Mouse (Mus musculus) midbrain, embryonic 10.5 days (tissue): ENCODE measurements around the gene Dtx3. TPM values are rescaled to one million over a fixed set of nuclear protein-coding genes. Genes with fewer than 3 reads are reported as not detected.
A peak's percentile ranks its signal among the peaks of the same experiment; 100 is the strongest.

ENCODE experiments used
- DNase-seq: peaks from one replicate; pipeline ENCODE4 v3.0.0-alpha.2; 2017; ENCODE audit warnings: low spot score
- H3K27ac ChIP-seq: fragments of 300-500 bp; sonication (generic); replicated peaks from 2 replicates; pipeline ENCODE4 v1.5.1; 2016; ENCODE audit warnings: mild to moderate bottlenecking
- H3K27me3 ChIP-seq: fragments of 300-500 bp; sonication (generic); 2 replicates; pipeline ENCODE4 v1.6.1; 2016; ENCODE audit warnings: low read depth, mild to moderate bottlenecking; ENCODE audit not compliant: poor library complexity, severe bottlenecking
- H3K36me3 ChIP-seq: fragments of 300-500 bp; sonication (generic); 2 replicates; pipeline ENCODE4 v1.6.1; 2016; ENCODE audit warnings: mild to moderate bottlenecking, moderate library complexity
- H3K4me1 ChIP-seq: fragments of 300-500 bp; sonication (generic); 2 replicates; pipeline ENCODE4 v1.6.1; 2016
- H3K4me3 ChIP-seq: fragments of 300-500 bp; sonication (generic); 2 replicates; pipeline ENCODE4 v1.5.1; 2016; ENCODE audit warnings: mild to moderate bottlenecking, moderate library complexity
- H3K9me3 ChIP-seq: fragments of 300-500 bp; sonication (generic); replicated peaks from 2 replicates; pipeline ENCODE4 v1.6.1; 2016; ENCODE audit warnings: mild to moderate bottlenecking
- WGBS: fragments of 180-500 bp; shearing (Covaris S2); methylation state at CpG from one replicate; pipeline ENCODE4 v1.1.7; 2016; 5-methylcytosine and 5-hydroxymethylcytosine counted together
- polyA plus RNA-seq: library from polyadenylated mRNA; unstranded; fragments of >200 nt; fragmentation: Nextera tagmentation; extraction: Ambion mirVana; gene quantifications from 2 replicates; pipeline ENCODE4 v1.2.1, GENCODE M21; 2016

Gene Dtx3
- polyA plus RNA-seq, 1 experiment from 2014 or later: 119 TPM

DNA sequence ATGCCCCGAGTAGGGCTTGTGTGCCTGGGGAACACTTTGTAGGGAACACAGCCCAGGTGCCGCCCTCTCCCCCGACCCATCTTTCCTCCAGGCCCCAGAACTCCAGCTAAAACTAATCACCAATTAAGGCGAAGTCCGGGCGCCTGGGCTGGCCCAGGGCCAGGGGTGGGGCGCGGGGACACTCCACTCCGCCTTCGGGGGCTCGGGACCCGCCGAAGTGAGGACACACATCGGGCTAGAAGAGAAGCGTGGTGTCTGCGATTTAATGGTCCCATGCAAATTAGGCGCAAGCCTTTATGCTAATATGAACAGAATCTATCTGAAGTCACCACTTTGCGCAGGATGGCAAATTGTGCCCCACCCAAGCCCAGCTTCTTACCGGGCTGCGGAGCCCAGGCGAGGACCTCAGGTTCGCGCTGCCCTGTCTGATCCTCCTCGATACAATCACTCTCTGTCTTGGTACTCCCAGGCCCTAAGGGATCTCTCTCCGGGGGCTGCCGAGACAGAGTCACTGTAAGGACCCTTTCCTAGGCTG lies 6.3 kb downstream of the Dtx3 start:
- Histone ChIP-seq H3K4me3 (peak overlapping the region; percentile 90), H3K4me1 (peaks cover 77% of the 10 kb centered on the region), H3K36me3 (peaks cover 55% of the 10 kb centered on the region), H3K27ac (peak overlapping the region; percentile 96), H3K27me3 (peaks cover 25% of the 10 kb centered on the region), H3K9me3 (no peaks in the 10 kb centered on the region)
- peak; percentile 56 for DNase-seq
- WGBS: under 1% methylated on average over 26 of the region's 26 CpGs

DNA sequence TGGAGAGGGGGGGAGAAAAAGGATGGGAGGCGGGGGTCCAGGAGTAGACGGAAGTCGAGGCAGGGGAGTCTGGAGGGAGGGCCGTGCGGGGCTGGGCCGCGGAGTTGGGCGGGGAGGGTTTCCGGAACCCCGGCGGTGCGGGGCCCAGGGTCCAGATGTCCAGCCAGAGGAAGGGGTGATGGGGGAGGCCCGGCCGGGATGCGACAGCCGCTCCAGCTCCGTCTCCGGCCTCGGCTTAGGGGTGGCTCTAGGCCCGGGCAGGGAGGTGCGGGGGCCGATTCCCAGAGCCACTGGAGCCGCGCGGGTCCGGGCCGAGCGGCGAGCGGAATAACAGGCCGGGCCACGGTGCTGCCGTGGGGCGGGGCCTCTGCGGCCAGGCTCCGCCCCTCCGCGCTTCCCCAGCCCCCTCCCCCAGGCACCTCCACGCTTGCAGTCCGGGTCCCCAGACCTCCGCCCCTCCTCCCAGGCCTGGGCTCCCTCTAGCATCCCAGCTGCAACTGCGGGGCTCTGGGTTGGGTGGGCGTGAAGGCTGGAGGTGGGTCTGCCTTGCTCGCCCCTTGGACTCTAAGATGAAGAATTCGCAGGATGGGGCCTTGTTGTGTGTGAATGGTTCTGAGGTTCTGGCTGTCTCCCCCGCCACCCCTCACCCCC lies 6.9 kb downstream of the Dtx3 start:
- Histone ChIP-seq H3K36me3 (peaks cover 53% of the 10 kb centered on the region), H3K4me3 (peak overlapping the region; percentile 90), H3K4me1 (peaks cover 81% of the 10 kb centered on the region), H3K9me3 (no peaks in the 10 kb centered on the region), H3K27me3 (peaks cover 31% of the 10 kb centered on the region), H3K27ac (peak overlapping the region; percentile 96)
- WGBS: under 1% methylated on average over 46 of the region's 46 CpGs
- DNase-seq: peak; percentile 90

GRCm38 (mm10) chr10:127188079-127188453 lies 7.5 kb downstream of the Dtx3 start:
- no peaks in the 10 kb centered on the region for H3K9me3 ChIP-seq
- peak overlapping the region; percentile 90 for H3K4me3 ChIP-seq
- WGBS: under 1% methylated on average over 21 of the region's 21 CpGs
- peaks cover 36% of the 10 kb centered on the region for H3K27me3 ChIP-seq
- DNase-seq: no peak
- peaks cover 51% of the 10 kb centered on the region for H3K36me3 ChIP-seq
- peak overlapping the region; percentile 96 for H3K27ac ChIP-seq
- H3K4me1 ChIP-seq: peaks cover 81% of the 10 kb centered on the region

DNA sequence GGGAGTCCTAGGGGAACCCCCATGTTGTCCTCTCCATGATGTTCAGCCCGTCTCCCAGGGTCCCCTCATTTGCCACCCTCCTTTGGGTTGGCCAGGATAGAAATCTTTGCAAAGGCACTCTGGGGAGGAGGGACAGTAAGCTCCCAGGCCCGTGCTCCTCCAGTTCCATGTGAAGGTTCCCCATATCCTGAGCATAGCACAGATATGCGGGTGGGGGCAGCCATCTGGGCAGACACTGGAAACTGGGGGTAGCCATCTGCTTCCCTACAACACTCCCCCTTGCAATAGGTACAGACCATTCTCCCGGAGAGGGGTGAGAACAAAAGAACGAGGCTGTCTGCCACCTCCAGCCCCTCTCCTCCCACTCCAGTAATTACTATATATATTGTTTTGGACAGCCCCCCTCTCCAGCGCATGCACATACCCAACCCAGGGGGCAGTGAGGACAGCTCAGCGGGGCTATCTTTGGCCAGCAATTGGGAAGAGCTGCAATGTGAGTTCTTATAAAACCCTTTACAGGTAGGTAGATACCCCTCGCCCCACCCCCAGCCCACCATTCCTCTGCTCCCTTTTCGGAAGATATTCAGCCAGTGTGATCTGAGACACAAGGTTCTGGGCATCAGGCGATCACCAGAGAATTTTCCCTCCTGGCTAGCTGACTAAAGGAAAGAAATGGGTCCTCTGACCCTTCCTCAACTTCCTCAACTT lies 8.0 kb downstream of the Dtx3 start:
- Histone ChIP-seq H3K4me1 (peaks cover 76% of the 10 kb centered on the region), H3K27ac (peak overlapping the region; percentile 96), H3K27me3 (peaks cover 42% of the 10 kb centered on the region), H3K4me3 (peak overlapping the region; percentile 90), H3K36me3 (peaks cover 51% of the 10 kb centered on the region), H3K9me3 (no peaks in the 10 kb centered on the region)
- DNase-seq: no peak
- WGBS: 56% methylated on average over 10 of the region's 10 CpGs

DNA sequence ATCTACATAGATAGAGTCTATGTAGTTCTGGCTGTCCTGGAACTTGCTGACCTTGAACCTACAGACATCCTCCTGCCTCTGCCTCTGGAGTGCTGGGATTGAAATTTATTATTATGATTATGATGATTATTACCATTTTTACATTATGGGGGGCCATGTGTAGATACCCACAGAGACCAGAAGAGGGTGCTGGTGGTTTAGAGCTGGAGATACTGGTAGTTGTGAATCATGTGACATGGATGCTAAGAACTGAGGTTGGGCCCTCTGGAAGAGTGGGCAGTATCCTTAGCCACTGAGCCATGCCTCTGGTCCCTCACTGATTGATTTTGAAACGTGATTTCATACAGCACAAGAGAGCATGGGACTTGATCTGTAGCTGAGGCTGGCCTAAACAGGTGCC lies 9.1 kb downstream of the Dtx3 start:
- peaks cover 45% of the 10 kb centered on the region for H3K36me3 ChIP-seq
- no peaks in the 10 kb centered on the region for H3K9me3 ChIP-seq
- DNase-seq: no peak
- peak overlapping the region; percentile 90; the same call in 1 of the 2 replicates for H3K4me3 ChIP-seq
- H3K27ac ChIP-seq: no peak overlapping the region
- whole genome bisulfite sequencing: 90% methylated on average over 1 of the region's 1 CpGs
- peaks cover 52% of the 10 kb centered on the region for H3K27me3 ChIP-seq
- H3K4me1 ChIP-seq: peaks cover 71% of the 10 kb centered on the region

- Histone ChIP-seq H3K4me1 (peaks cover 63% of the 10 kb centered on the region), H3K36me3 (peaks cover 36% of the 10 kb centered on the region), H3K9me3 (no peaks in the 10 kb centered on the region), H3K4me3 (no peak overlapping the region), H3K27me3 (peaks cover 52% of the 10 kb centered on the region), H3K27ac (no peak overlapping the region)
- whole genome bisulfite sequencing: 89% methylated on average over 15 of the region's 15 CpGs
- no peak for DNase-seq
These were observed 10.0 kb downstream of the Dtx3 start for GRCm38 (mm10) chr10:127185506-127185905.

DNA sequence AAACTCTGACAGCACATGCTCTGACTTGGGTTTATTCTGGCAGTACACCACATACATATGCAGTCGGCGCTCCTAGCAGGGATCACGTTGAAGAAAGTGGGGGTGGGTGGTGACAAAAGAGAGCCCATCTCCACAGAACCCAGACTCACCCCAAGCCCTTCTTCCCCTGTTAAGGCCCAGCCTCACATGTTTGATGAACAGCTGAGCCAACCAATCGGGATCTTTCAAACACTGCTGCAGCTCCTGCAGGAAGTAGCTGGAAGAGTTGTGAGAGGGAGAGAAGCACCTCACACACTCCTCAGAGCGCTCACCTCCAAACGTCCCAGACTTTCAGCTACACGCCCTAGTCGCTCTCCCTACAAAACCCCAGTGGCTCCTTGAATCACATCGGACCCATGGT lies 10.4 kb downstream of the Dtx3 start:
- Histone ChIP-seq H3K4me3 (no peak overlapping the region), H3K27ac (no peak overlapping the region), H3K4me1 (peaks cover 63% of the 10 kb centered on the region), H3K36me3 (peaks cover 36% of the 10 kb centered on the region), H3K9me3 (no peaks in the 10 kb centered on the region), H3K27me3 (peaks cover 56% of the 10 kb centered on the region)
- 71% methylated on average over 9 of the region's 9 CpGs for WGBS
- DNase-seq: no peak

- H3K4me1 ChIP-seq: peaks cover 63% of the 10 kb centered on the region
- peak overlapping the region; percentile 31 for H3K4me3 ChIP-seq
- DNase-seq: peak; percentile 24
- 0 out of 2 replicates have a peak overlapping the region, but pooled peaks have one; percentile 18 for H3K27ac ChIP-seq
- H3K27me3 ChIP-seq: peaks cover 69% of the 10 kb centered on the region
- 10% methylated on average over 20 of the region's 20 CpGs for WGBS
- peaks cover 36% of the 10 kb centered on the region for H3K36me3 ChIP-seq
- no peaks in the 10 kb centered on the region for H3K9me3 ChIP-seq
These were observed 11.8 kb downstream of the Dtx3 start for GRCm38 (mm10) chr10:127183759-127184158.

GRCm38 (mm10) chr10:127182624-127183023 lies 12.9 kb downstream of the Dtx3 start:
- H3K4me1 ChIP-seq: peaks cover 63% of the 10 kb centered on the region
- H3K36me3 ChIP-seq: peaks cover 36% of the 10 kb centered on the region
- no peak overlapping the region for H3K4me3 ChIP-seq
- no peak overlapping the region for H3K27ac ChIP-seq
- H3K9me3 ChIP-seq: no peaks in the 10 kb centered on the region
- H3K27me3 ChIP-seq: peaks cover 81% of the 10 kb centered on the region
- WGBS: 93% methylated on average over 4 of the region's 4 CpGs
- DNase-seq: no peak

DNA sequence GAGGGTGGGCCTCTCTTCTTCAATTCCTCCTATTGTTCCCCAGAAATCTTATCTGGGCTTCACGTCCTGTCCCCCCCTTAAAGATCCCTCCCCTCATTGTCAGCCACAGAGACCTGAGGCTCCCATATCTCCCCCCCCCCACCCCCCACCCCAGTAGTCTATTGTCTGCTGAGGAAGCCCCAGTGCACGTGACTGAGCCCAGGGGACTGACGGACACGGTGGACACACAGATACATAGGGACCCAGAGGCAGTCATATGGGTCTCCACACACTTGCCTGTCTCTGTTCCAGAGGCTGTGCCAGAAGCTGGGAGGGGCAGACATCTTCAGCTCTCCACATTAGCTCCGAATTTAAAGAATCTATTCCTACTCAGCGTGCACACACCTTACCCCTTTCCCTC lies 14.0 kb downstream of the Dtx3 start:
- no peak for DNase-seq
- Histone ChIP-seq H3K27me3 (peaks cover 91% of the 10 kb centered on the region), H3K36me3 (peaks cover 28% of the 10 kb centered on the region), H3K27ac (no peak overlapping the region), H3K4me1 (peaks cover 67% of the 10 kb centered on the region), H3K9me3 (no peaks in the 10 kb centered on the region), H3K4me3 (no peak overlapping the region)
- 72% methylated on average over 6 of the region's 6 CpGs for WGBS

DNA sequence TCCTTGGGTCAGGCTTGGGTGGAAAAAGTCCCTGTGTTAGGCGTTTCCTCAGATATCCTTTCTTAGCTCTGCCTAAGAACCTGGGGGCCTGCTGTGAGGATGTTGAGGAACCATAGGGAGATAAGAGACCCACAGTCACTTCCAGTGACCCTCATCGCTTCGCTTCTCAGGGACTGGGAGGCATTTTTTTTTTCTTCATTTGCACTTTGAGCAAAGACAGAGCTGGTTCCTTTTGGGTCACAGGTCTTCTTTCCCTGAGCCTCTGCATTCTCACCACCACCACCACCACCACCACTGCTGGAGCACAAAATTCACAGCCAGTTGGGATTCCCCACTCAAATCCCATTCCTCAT lies 14.9 kb downstream of the Dtx3 start:
- Histone ChIP-seq H3K27me3 (peaks cover 99% of the 10 kb centered on the region), H3K27ac (no peak overlapping the region), H3K9me3 (no peaks in the 10 kb centered on the region), H3K4me1 (peaks cover 69% of the 10 kb centered on the region), H3K4me3 (peak overlapping the region; percentile 45), H3K36me3 (peaks cover 21% of the 10 kb centered on the region)
- WGBS: 15% methylated on average over 3 of the region's 3 CpGs
- DNase-seq: no peak

DNA sequence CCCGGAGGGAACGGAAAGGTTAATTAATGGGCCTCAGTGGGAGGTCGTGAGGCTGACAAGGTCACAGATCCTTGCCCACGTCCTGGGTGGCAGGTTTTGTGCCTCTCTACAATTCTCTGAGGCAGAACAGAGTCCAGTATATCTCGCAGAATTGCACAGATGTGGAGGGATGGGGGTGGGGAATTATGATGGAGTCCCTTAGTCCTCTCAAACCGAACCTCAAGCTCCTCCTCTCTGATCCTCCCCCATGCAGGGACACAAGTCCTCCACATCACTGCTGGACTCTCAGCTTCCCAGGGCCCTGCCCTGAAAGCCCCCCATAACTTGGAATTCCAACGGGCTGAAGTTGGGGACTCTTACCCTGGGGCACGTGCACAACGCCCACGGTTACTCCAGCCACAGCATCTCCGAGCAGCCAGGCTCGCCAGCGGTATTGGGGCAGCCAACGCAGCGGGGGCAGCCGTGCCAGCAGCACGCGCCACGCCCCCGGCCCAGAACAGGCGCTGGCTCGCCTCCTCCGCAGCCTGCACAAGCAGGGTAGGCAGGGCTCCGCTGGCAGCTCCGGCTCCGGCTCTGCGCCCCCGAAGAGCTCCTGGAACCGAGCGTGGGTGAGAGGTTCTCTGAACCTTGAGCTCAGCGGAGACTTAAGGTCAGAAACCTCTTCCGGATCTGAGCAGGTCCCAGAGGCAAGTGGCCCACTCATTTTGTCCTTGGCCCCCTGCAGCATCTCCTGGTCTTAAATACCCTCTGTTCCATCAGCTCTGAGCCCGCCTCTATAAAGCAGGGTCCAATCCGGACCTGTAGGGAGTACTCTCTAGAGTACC lies 15.4 kb downstream of the Dtx3 start, which contains the start of gene Slc26a10:
Slc26a10 (minus strand) TSS at position 775 of the 824 bp plus-strand sequence.
- no peak within 1 kb of the TSS; the same call in 1 of the 2 replicates for H3K27ac ChIP-seq
- H3K4me3 ChIP-seq: peak within 1 kb of the TSS; percentile 45
- peaks cover 16% of the 10 kb centered on the region for H3K36me3 ChIP-seq
- 2% methylated on average over 34 of the region's 34 CpGs for WGBS
- H3K9me3 ChIP-seq: no peaks in the 10 kb centered on the region
- DNase-seq: peak; percentile 30
- H3K4me1 ChIP-seq: peaks cover 64% of the 10 kb centered on the region
- peaks cover 93% of the 10 kb centered on the region for H3K27me3 ChIP-seq
